Mouse (Mus musculus): ENCODE data around the gene Mier1. TPM values are rescaled to one million over a fixed set of nuclear protein-coding genes. Genes with fewer than 3 reads are reported as not detected.

Mier1 gene
- polyA plus RNA-seq (2016; fragmentation: Nextera tagmentation; extraction: Ambion mirVana), result 37.0 and 37.3 TPM in 2 replicates

DNA sequence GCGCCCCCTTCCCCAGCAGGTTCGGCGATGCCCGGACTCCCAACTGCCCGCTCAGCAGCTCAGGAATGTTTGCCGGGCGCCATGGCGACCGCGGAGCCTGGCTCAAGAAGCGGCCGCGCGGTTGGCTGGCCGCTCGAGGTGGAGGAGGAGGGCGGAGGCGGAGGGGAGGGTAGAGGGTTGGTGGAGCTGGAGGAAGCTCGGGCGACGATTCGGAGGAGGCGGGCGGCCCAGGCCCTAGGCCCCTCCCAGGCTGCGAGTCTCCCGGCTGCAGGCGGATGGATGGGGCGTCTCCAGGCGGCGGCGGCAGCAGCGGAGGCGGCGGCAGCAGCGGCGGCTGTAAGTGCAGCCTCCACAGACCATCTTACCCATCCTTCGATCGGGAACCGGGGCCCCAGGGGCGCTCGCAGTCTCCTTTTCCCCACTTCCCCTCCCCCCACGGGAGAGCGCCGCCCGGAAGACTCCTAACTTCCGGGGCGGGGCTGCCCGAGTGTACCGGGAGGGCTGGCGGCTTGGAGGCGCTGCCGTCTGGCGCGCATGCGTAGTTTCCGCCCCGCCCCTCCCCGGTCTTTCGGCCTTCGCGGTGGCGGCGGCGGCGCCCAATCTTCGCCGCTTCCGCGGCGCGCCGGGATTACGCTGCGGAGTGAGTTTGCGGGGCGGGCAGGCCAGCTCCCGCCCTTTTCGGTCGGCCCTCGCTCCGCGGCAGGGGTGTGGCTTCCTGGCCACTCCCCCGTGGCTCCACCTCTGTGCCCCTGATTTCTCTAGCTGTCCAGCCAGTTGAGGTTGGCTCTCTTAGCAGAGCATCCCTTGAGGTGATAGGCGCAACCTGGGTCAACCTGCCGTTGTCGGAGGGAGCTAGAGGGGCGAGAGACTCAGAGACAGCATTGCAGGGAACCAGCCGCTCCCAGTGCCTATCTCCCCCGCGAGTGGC is at the start of gene Mier1, which contains the start of gene Wdr78:
TSS of gene Mier1 (plus strand) at position 207 of the 928 bp plus-strand sequence.
TSS of gene Wdr78 (minus strand) at position 372 of the 928 bp plus-strand sequence.
- Histone ChIP-seq H3K4me1 (peaks cover 45% of the 10 kb centered on the region), H3K27me3 (ENCODE audit: poor library complexity, severe bottlenecking) (0 out of 2 replicates have a peak, but pooled peaks cover 4% of the 10 kb centered on the region), H3K36me3 (replicated peaks) (peaks cover 34% of the 10 kb centered on the region), H3K4me3 (peak within 1 kb of the TSS; percentile 88), H3K9me3 (no peaks in the 10 kb centered on the region), H3K27ac (peak within 1 kb of the TSS; percentile 100)
- DNase-seq (ENCODE audit: extremely low spot score, low spot score), result peak; percentile 97
- under 1% methylated on average over 90 of the region's 90 CpGs for WGBS

DNA sequence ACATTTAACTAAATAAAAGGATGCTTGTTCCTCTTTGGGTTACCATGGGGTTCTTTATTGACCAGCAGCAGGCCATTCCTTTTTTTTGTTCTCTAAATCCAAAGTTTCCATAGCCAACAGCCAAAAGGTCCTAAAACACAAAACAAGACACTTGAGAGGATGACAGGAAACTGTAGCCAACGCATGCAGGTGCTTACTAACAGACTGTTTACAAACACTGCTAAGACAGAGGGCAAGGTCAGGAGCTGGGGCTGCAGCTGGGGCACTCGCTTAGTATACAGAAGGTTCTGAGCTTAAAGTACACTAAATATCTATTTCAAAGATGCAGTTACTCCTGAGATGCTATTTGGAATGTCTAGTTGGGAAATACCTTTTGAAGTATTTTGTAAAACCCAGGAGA is 49.8 kb upstream of the Mier1 start:
- Histone ChIP-seq H3K4me3 (no peak overlapping the region), H3K36me3 (replicated peaks) (peaks cover 6% of the 10 kb centered on the region)
- 77% methylated on average over 2 of the region's 2 CpGs for WGBS

DNA sequence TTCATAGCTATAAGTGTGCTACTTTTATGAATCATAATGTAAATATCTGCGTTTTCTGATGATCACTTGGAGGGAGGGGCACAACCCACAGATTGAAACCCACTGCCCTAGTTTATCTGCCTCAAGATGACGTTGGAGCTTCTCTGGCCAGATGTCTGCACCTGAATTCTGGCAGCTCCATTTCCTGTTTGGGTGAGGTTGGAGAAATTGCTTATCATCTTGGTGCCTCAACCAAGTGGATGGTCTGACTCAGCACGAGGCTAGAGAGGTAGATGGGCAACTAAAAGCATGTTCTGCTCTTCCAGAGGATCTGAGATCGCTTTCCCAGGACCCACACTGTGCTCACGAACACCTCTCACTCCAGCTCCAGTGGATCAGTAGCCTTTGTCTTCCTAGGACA is 49.2 kb upstream of the Mier1 start:
- Histone ChIP-seq H3K36me3 (replicated peaks) (0 out of 2 replicates have a peak, but pooled peaks cover 3% of the 10 kb centered on the region), H3K4me1 (no peaks in the 10 kb centered on the region), H3K4me3 (no peak overlapping the region), H3K27me3 (ENCODE audit: poor library complexity, severe bottlenecking) (no peaks in the 10 kb centered on the region), H3K27ac (no peak overlapping the region), H3K9me3 (no peaks in the 10 kb centered on the region)
- WGBS, result 89% methylated on average over 5 of the region's 5 CpGs
- no peak for DNase-seq (ENCODE audit: extremely low spot score, low spot score)

More for the DNA sequence above, 49.8 kb upstream of the Mier1 start:
- Histone ChIP-seq H3K4me1 (no peaks in the 10 kb centered on the region), H3K27ac (no peak overlapping the region), H3K9me3 (no peaks in the 10 kb centered on the region), H3K27me3 (ENCODE audit: poor library complexity, severe bottlenecking) (no peaks in the 10 kb centered on the region)
- DNase-seq (ENCODE audit: extremely low spot score, low spot score), result no peak

DNA sequence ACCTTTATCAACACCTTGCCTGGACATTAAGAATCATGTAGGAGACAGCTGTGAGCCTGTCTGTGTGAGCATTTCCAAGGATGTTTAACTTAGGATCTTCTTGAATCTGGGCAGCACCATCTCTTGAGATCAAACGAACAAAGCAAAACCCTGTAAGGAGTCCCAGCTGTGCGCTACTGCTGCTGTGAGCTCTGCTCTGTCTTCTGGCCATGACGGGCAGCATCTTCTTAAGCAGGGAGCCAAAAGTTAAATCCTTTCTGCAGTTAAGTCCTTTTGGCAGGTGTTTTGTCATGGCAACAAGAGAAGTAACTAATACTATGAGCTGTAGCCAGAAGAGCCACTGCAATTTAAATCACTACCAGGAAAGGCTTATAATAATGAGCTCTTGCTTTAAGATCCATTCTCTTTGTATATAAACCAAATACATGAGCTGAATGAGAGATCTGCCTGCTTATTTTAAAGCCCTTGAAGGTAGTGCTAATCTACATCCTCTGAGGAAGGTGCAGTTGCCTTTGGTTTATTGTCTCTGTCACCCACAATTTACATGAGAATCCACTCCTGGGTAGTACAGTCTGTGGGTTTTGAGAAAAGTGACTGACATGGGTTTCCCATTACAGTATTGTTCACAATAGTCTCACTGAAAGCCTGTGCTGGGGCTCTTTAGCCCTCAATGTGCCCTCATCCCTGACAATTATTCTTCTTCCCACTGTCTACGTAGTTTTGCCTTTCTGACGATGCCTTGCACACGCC is 46.1 kb upstream of the Mier1 start:
- 58% methylated on average over 6 of the region's 6 CpGs for WGBS
- no peak overlapping the region for H3K4me3 ChIP-seq
- H3K36me3 ChIP-seq (replicated peaks), result 0 out of 2 replicates have a peak, but pooled peaks cover 3% of the 10 kb centered on the region
- DNase-seq (ENCODE audit: extremely low spot score, low spot score), result no peak
- H3K27ac ChIP-seq, result no peak overlapping the region
- no peaks in the 10 kb centered on the region for H3K27me3 ChIP-seq (ENCODE audit: poor library complexity, severe bottlenecking)
- H3K9me3 ChIP-seq, result no peaks in the 10 kb centered on the region
- no peaks in the 10 kb centered on the region for H3K4me1 ChIP-seq

DNA sequence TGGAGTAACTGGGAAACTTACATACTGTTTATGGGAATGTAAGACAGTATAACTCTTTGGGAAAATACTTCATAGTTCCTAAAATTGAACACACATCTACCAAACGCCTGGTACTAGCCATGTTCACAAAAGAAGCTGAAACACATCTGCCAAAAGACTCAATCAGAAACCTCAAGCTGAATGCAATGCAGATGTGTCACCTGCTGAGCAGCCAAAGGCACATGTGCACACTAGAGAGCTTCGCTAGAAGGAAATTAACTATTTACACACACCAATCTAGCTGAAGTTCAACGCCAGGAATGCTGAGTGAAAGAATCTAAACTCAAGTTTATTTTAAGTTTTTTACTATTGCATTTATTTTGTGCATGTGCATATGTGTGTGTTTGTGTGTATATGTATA is 43.6 kb upstream of the Mier1 start:
- Histone ChIP-seq H3K9me3 (no peaks in the 10 kb centered on the region), H3K4me1 (no peaks in the 10 kb centered on the region), H3K4me3 (no peak overlapping the region), H3K36me3 (replicated peaks) (0 out of 2 replicates have a peak, but pooled peaks cover 7% of the 10 kb centered on the region), H3K27me3 (ENCODE audit: poor library complexity, severe bottlenecking) (no peaks in the 10 kb centered on the region), H3K27ac (no peak overlapping the region)
- no peak for DNase-seq (ENCODE audit: extremely low spot score, low spot score)
- 81% methylated on average over 3 of the region's 3 CpGs for WGBS

DNA sequence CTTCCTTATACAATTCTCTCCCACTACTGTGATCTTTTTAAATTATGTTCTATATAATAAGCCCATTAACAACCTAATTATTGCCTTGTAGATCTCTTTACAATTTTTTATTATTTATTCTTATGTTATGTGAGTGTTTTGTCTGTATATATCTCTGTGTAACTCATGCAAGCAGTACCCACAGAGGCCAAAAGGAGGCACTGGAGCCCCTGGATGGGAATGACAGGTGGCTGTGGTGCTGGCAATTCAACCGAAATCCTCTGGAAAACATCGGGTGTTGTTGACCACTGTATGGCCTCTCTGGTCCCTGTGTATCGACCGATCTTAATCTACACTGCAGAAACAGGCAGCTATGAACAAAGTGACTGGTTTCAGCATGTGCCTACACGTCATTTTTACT is 29.0 kb upstream of the Mier1 start:
- Histone ChIP-seq H3K27ac (no peak overlapping the region), H3K4me3 (no peak overlapping the region), H3K27me3 (ENCODE audit: poor library complexity, severe bottlenecking) (no peaks in the 10 kb centered on the region), H3K4me1 (no peaks in the 10 kb centered on the region), H3K9me3 (no peaks in the 10 kb centered on the region), H3K36me3 (replicated peaks) (peaks cover 15% of the 10 kb centered on the region; the same call in 1 of the 2 replicates)
- no peak for DNase-seq (ENCODE audit: extremely low spot score, low spot score)
- WGBS, result 92% methylated on average over 5 of the region's 5 CpGs

DNA sequence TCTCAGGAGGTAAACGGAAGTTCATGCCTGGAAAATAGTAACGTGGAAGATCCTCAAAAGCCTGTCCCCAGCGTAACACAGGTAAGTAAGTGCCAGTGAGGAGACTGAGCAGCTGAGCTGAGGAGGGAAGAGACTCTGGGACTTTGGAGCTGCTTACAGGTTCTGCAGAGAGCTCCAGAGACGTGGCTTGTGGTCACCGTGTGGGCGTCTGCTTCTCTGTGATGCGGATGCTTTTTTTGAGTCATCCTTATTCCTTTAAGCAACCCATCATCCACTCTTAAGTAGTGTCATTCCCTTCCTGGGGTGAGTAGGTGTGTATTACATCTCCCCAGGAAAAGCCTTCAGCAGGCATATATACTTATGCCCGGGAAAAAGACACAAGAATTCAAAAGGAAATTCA is 18.3 kb upstream of the Mier1 start:
- H3K4me1 ChIP-seq, result no peaks in the 10 kb centered on the region
- WGBS, result 94% methylated on average over 8 of the region's 8 CpGs
- no peaks in the 10 kb centered on the region for H3K27me3 ChIP-seq (ENCODE audit: poor library complexity, severe bottlenecking)
- H3K4me3 ChIP-seq, result no peak overlapping the region
- H3K27ac ChIP-seq, result no peak overlapping the region
- H3K36me3 ChIP-seq (replicated peaks), result peaks cover 2% of the 10 kb centered on the region; the same call in 1 of the 2 replicates
- H3K9me3 ChIP-seq, result no peaks in the 10 kb centered on the region
- no peak for DNase-seq (ENCODE audit: extremely low spot score, low spot score)

DNA sequence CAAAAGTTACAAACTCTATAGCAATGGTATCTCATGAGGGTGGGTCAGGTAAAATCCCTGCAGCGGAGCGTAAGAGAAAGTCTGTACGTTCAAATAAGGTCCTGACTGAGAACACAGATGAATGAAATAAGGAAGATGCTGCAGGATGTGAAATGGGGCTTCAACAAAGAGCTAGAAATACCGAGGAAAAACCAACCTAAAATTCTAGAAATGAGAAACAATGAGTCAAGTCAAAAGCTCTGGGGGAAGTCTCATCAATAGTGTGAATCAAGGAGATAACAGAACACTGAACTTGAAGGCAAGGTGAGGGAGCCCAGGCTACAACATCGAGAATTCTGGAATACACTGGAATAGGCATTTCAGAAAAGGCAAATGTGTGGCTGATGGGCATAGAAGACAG is 15.7 kb upstream of the Mier1 start:
- Histone ChIP-seq H3K4me3 (no peak overlapping the region), H3K27me3 (ENCODE audit: poor library complexity, severe bottlenecking) (no peaks in the 10 kb centered on the region), H3K4me1 (no peaks in the 10 kb centered on the region), H3K27ac (no peak overlapping the region), H3K36me3 (replicated peaks) (peaks cover 12% of the 10 kb centered on the region), H3K9me3 (no peaks in the 10 kb centered on the region)
- DNase-seq (ENCODE audit: extremely low spot score, low spot score), result no peak
- WGBS, result 85% methylated on average over 5 of the region's 5 CpGs

DNA sequence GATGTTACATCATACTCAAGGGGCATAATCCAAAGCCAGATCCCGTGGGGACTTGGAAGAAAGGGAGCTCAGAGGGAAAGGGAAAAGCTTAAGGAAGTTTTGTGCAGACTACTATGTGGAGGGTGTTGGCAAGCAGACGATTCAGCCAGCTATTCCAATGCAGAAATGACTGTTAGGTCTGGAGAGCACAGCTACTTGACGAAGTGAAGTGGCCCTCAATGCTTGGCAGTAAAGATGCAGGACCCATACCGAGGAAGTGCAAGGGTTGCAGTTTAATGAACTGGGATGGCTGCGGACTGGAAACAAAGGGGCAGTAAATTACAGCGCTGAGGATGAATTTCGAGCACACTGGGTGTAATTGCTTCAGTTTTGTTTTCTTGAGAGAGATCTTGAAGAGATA is 1.5 kb upstream of the Mier1 start:
- Histone ChIP-seq H3K27ac (peak overlapping the region; percentile 100), H3K4me3 (peak overlapping the region; percentile 88), H3K4me1 (peaks cover 40% of the 10 kb centered on the region), H3K36me3 (replicated peaks) (peaks cover 45% of the 10 kb centered on the region), H3K9me3 (no peaks in the 10 kb centered on the region), H3K27me3 (ENCODE audit: poor library complexity, severe bottlenecking) (0 out of 2 replicates have a peak, but pooled peaks cover 4% of the 10 kb centered on the region)
- 71% methylated on average over 7 of the region's 7 CpGs for WGBS
- DNase-seq (ENCODE audit: extremely low spot score, low spot score), result no peak

DNA sequence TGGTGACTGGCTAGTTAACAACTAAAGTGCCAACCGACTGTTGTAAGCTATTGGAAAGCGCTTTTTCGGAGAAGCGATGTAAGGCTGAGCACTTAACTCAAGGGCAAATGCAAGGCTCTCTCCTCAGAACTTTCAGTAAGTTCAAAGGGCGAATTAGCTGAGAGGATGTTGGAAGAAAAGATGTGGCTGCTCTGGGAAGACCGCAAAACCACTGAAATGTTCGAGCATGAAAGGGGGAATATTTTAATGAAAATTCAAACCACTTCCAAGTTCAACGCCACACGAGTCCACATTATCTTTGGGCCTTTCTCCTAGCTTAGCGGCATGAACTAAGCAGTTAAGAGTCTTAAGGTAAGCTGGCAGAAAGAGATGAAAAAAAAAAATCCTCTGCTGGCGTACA is 788 bp upstream of the Mier1 start:
- peak overlapping the region; percentile 100 for H3K27ac ChIP-seq
- 19% methylated on average over 11 of the region's 11 CpGs for WGBS
- H3K36me3 ChIP-seq (replicated peaks), result peaks cover 40% of the 10 kb centered on the region
- H3K27me3 ChIP-seq (ENCODE audit: poor library complexity, severe bottlenecking), result 0 out of 2 replicates have a peak, but pooled peaks cover 4% of the 10 kb centered on the region
- DNase-seq (ENCODE audit: extremely low spot score, low spot score), result no peak
- peaks cover 40% of the 10 kb centered on the region for H3K4me1 ChIP-seq
- no peaks in the 10 kb centered on the region for H3K9me3 ChIP-seq
- H3K4me3 ChIP-seq, result peak overlapping the region; percentile 88

DNA sequence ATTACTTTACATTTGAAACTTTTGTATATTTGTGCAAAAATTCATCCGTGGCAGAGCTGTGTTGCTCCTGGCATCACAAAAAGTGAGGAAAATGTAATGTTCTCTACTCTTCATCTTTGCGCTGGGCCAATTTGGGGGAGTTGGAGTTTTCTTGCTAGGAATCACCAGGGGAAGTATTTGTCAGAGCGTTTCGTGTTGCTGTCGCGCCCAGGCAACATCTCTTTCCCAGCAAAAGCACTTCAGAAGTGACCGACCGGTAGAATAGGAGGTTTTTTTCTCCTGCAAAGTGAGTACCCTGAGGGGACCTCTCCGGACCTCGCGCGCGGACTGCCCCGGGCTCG is 4.7 kb downstream of the Mier1 start:
- Histone ChIP-seq H3K27me3 (ENCODE audit: poor library complexity, severe bottlenecking) (0 out of 2 replicates have a peak, but pooled peaks cover 4% of the 10 kb centered on the region), H3K4me3 (peak overlapping the region; percentile 91), H3K9me3 (no peaks in the 10 kb centered on the region), H3K36me3 (replicated peaks) (peaks cover 10% of the 10 kb centered on the region), H3K4me1 (peaks cover 38% of the 10 kb centered on the region), H3K27ac (peak overlapping the region; percentile 98)
- DNase-seq (ENCODE audit: extremely low spot score, low spot score), result no peak
- 1% methylated on average over 15 of the region's 15 CpGs for WGBS

DNA sequence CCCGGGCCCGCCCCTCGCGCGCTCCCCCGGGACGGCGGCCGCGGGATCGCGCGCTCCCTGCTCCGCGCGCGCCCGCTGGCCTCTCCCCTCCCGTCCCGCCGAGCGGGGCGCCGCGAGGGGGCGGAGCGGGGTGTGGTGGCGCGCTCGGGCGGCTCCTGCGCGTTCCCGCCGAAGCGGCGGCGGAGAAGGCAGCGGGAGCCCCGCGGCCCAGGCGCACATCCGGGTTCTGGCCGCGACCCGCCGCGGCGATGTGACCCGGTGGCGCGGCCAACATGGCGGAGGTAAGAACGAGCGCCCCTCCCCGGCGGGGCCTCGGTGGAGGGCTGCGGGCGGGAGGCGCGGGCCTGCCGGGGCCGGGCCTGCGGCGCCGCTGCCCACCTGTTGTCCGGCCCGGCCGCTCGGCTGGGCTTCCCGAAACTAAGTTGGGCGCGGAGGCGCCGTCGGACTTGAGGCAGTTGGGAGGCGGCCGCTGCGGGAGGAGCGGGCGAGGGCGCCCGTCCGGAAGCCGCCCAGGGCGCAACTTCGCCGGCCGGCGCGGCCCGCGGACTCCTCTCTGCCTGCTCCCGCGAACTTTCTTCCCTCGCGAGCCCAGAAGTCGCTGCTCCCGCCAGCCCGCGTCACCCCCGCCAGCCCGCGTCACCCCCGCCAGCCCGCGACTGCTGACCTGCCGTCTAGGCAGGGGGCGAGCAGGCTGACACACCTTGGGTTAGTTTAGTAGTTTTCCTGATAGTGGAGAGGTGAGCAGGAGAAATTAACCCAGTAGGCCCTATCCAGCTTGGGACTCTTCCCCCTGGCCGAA is 5.2 kb downstream of the Mier1 start:
- peaks cover 10% of the 10 kb centered on the region for H3K36me3 ChIP-seq (replicated peaks)

More for the DNA sequence above, 5.2 kb downstream of the Mier1 start:
- DNase-seq (ENCODE audit: extremely low spot score, low spot score), result peak; percentile 72
- Histone ChIP-seq H3K27me3 (ENCODE audit: poor library complexity, severe bottlenecking) (0 out of 2 replicates have a peak, but pooled peaks cover 4% of the 10 kb centered on the region), H3K4me3 (peak overlapping the region; percentile 91), H3K4me1 (peaks cover 38% of the 10 kb centered on the region), H3K27ac (peak overlapping the region; percentile 98), H3K9me3 (no peaks in the 10 kb centered on the region)
- under 1% methylated on average over 86 of the region's 111 CpGs for WGBS

Data from forebrain, embryonic 10.5 days (tissue).